Mouse (Mus musculus): ENCODE data around the gene Akap8l.

DNA sequence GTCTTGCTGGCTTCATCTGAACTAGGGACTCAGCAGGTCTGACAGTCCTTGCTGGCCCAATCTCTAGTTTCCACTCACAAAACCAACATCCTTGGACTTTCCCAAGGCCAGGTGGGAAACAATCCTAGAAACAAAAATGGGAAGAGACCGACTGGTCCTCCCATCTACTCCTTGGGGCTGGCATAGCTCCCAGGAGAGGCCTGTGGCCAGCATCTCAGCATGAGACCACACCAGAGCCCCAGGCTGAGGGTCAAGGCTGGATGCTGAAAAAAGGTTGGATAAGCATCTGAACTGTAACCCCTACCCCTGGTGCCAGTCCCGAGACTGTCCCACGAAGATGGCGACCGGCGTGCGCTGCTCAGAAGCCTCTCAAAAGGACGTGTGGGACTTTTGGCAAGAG is 37.6 kb downstream of the Akap8l start:
- TF ChIP-seq POLR2A (IDR thresholded peaks at IDR 0.05; ENCODE audit: low read depth, low read length) (no peak), CTCF (conservative IDR thresholded peaks at IDR 0.05; ENCODE audit: insufficient read depth, insufficient read length, low read depth, low read length) (no peak)
